Mouse (Mus musculus): ENCODE data around the gene Vps72. TPM values are rescaled to one million over a fixed set of nuclear protein-coding genes. Genes with fewer than 3 reads are reported as not detected.
A peak's percentile ranks its signal among the peaks of the same experiment; 100 is the strongest.

Vps72 gene
- 157 and 160 TPM in 2 replicates for polyA plus RNA-seq (2014; fragmentation: Nextera tagmentation; extraction: Ambion mirVana)

GRCm38 (mm10) chr3:95110911-95111726 lies at the start of gene Vps72:
Gene Vps72 (plus strand): TSS chr3:95111022.
- peak within 1 kb of the TSS; percentile 90 for H3K27ac ChIP-seq (ENCODE audit: low read depth, low read length)
- no peaks in the 10 kb centered on the region for H3K9me3 ChIP-seq (ENCODE audit: control insufficient read depth, low read length)
- peak within 1 kb of the TSS; percentile 56 for H3K9ac ChIP-seq (replicated peaks; ENCODE audit: low read depth, low read length)
- under 1% methylated on average over 54 of the region's 54 CpGs for WGBS
- ATAC-seq (ENCODE audit: low read depth), result peak; percentile 71
- H3K27me3 ChIP-seq (ENCODE audit: control insufficient read depth, insufficient read depth, low read length), result no peaks in the 10 kb centered on the region
- peaks cover 11% of the 10 kb centered on the region for H3K4me1 ChIP-seq (ENCODE audit: control insufficient read depth, insufficient read depth, low read length)
- peaks cover 9% of the 10 kb centered on the region for H3K36me3 ChIP-seq (ENCODE audit: control insufficient read depth, insufficient read depth, low read length)
- peak within 1 kb of the TSS; percentile 56 for H3K4me3 ChIP-seq (ENCODE audit: low read depth, low read length)
- peak within 1 kb of the TSS; percentile 43 for H3K4me2 ChIP-seq (ENCODE audit: low read depth, low read length)

GRCm38 (mm10) chr3:95063741-95064140 lies 47.1 kb upstream of the Vps72 start:
- Histone ChIP-seq H3K9me3 (ENCODE audit: control insufficient read depth, low read length) (no peaks in the 10 kb centered on the region), H3K4me1 (ENCODE audit: control insufficient read depth, insufficient read depth, low read length) (no peaks in the 10 kb centered on the region), H3K27me3 (ENCODE audit: control insufficient read depth, insufficient read depth, low read length) (no peaks in the 10 kb centered on the region), H3K4me2 (ENCODE audit: low read depth, low read length) (no peak overlapping the region), H3K27ac (ENCODE audit: low read depth, low read length) (no peak overlapping the region), H3K4me3 (ENCODE audit: low read depth, low read length) (no peak overlapping the region), H3K9ac (replicated peaks; ENCODE audit: low read depth, low read length) (no peak overlapping the region), H3K36me3 (ENCODE audit: control insufficient read depth, insufficient read depth, low read length) (peaks cover 86% of the 10 kb centered on the region)
- WGBS, result 95% methylated on average over 4 of the region's 4 CpGs
- no peak for ATAC-seq (ENCODE audit: low read depth)

GRCm38 (mm10) chr3:95065553-95065952 lies 45.3 kb upstream of the Vps72 start:
- no peaks in the 10 kb centered on the region for H3K27me3 ChIP-seq (ENCODE audit: control insufficient read depth, insufficient read depth, low read length)
- ATAC-seq (ENCODE audit: low read depth), result no peak
- H3K4me2 ChIP-seq (ENCODE audit: low read depth, low read length), result no peak overlapping the region
- no peaks in the 10 kb centered on the region for H3K4me1 ChIP-seq (ENCODE audit: control insufficient read depth, insufficient read depth, low read length)
- H3K9ac ChIP-seq (replicated peaks; ENCODE audit: low read depth, low read length), result no peak overlapping the region
- H3K4me3 ChIP-seq (ENCODE audit: low read depth, low read length), result no peak overlapping the region
- no peak overlapping the region for H3K27ac ChIP-seq (ENCODE audit: low read depth, low read length)
- no peaks in the 10 kb centered on the region for H3K9me3 ChIP-seq (ENCODE audit: control insufficient read depth, low read length)
- WGBS, result 78% methylated on average over 1 of the region's 1 CpGs
- H3K36me3 ChIP-seq (ENCODE audit: control insufficient read depth, insufficient read depth, low read length), result peaks cover 84% of the 10 kb centered on the region

GRCm38 (mm10) chr3:95066095-95066494 lies 44.7 kb upstream of the Vps72 start:
- WGBS, result 94% methylated on average over 6 of the region's 6 CpGs

GRCm38 (mm10) chr3:95066570-95066969 lies 44.3 kb upstream of the Vps72 start:
- H3K36me3 ChIP-seq (ENCODE audit: control insufficient read depth, insufficient read depth, low read length), result peaks cover 84% of the 10 kb centered on the region
- no peak overlapping the region for H3K4me3 ChIP-seq (ENCODE audit: low read depth, low read length)
- H3K27me3 ChIP-seq (ENCODE audit: control insufficient read depth, insufficient read depth, low read length), result no peaks in the 10 kb centered on the region
- ATAC-seq (ENCODE audit: low read depth), result no peak
- H3K9me3 ChIP-seq (ENCODE audit: control insufficient read depth, low read length), result no peaks in the 10 kb centered on the region
- no peak overlapping the region for H3K4me2 ChIP-seq (ENCODE audit: low read depth, low read length)
- no peak overlapping the region for H3K27ac ChIP-seq (ENCODE audit: low read depth, low read length)
- H3K4me1 ChIP-seq (ENCODE audit: control insufficient read depth, insufficient read depth, low read length), result no peaks in the 10 kb centered on the region
- H3K9ac ChIP-seq (replicated peaks; ENCODE audit: low read depth, low read length), result no peak overlapping the region
- 94% methylated on average over 11 of the region's 11 CpGs for WGBS

More at GRCm38 (mm10) chr3:95066095-95066494, 44.7 kb upstream of the Vps72 start:
- Histone ChIP-seq H3K4me3 (ENCODE audit: low read depth, low read length) (no peak overlapping the region), H3K27me3 (ENCODE audit: control insufficient read depth, insufficient read depth, low read length) (no peaks in the 10 kb centered on the region), H3K27ac (ENCODE audit: low read depth, low read length) (no peak overlapping the region), H3K36me3 (ENCODE audit: control insufficient read depth, insufficient read depth, low read length) (peaks cover 84% of the 10 kb centered on the region), H3K9ac (replicated peaks; ENCODE audit: low read depth, low read length) (no peak overlapping the region), H3K4me2 (ENCODE audit: low read depth, low read length) (no peak overlapping the region), H3K9me3 (ENCODE audit: control insufficient read depth, low read length) (no peaks in the 10 kb centered on the region), H3K4me1 (ENCODE audit: control insufficient read depth, insufficient read depth, low read length) (no peaks in the 10 kb centered on the region)
- ATAC-seq (ENCODE audit: low read depth), result no peak

- H3K4me3 ChIP-seq (ENCODE audit: low read depth, low read length), result no peak overlapping the region
- H3K36me3 ChIP-seq (ENCODE audit: control insufficient read depth, insufficient read depth, low read length), result peaks cover 70% of the 10 kb centered on the region
- H3K4me2 ChIP-seq (ENCODE audit: low read depth, low read length), result no peak overlapping the region
- no peaks in the 10 kb centered on the region for H3K9me3 ChIP-seq (ENCODE audit: control insufficient read depth, low read length)
- H3K27ac ChIP-seq (ENCODE audit: low read depth, low read length), result no peak overlapping the region
- H3K4me1 ChIP-seq (ENCODE audit: control insufficient read depth, insufficient read depth, low read length), result no peaks in the 10 kb centered on the region
- no peak overlapping the region for H3K9ac ChIP-seq (replicated peaks; ENCODE audit: low read depth, low read length)
- no peak for ATAC-seq (ENCODE audit: low read depth)
- WGBS, result 91% methylated on average over 2 of the region's 2 CpGs
- H3K27me3 ChIP-seq (ENCODE audit: control insufficient read depth, insufficient read depth, low read length), result no peaks in the 10 kb centered on the region
These were observed 39.2 kb upstream of the Vps72 start for GRCm38 (mm10) chr3:95071606-95072005.

- Histone ChIP-seq H3K9me3 (ENCODE audit: control insufficient read depth, low read length) (no peaks in the 10 kb centered on the region), H3K4me1 (ENCODE audit: control insufficient read depth, insufficient read depth, low read length) (no peaks in the 10 kb centered on the region), H3K36me3 (ENCODE audit: control insufficient read depth, insufficient read depth, low read length) (no peaks in the 10 kb centered on the region), H3K4me3 (ENCODE audit: low read depth, low read length) (no peak overlapping the region), H3K4me2 (ENCODE audit: low read depth, low read length) (no peak overlapping the region), H3K27me3 (ENCODE audit: control insufficient read depth, insufficient read depth, low read length) (no peaks in the 10 kb centered on the region), H3K27ac (ENCODE audit: low read depth, low read length) (no peak overlapping the region), H3K9ac (replicated peaks; ENCODE audit: low read depth, low read length) (no peak overlapping the region)
- ATAC-seq (ENCODE audit: low read depth), result no peak
- WGBS, result 93% methylated on average over 1 of the region's 1 CpGs
These were observed 22.8 kb upstream of the Vps72 start for GRCm38 (mm10) chr3:95088071-95088470.

- H3K4me1 ChIP-seq (ENCODE audit: control insufficient read depth, insufficient read depth, low read length), result peaks cover 10% of the 10 kb centered on the region
- WGBS, result 58% methylated on average over 2 of the region's 2 CpGs
- ATAC-seq (ENCODE audit: low read depth), result no peak
These were observed 10.0 kb upstream of the Vps72 start for GRCm38 (mm10) chr3:95100854-95101253.

GRCm38 (mm10) chr3:95105121-95105520 lies 5.7 kb upstream of the Vps72 start:
- no peak for ATAC-seq (ENCODE audit: low read depth)
- peak overlapping the region; percentile 93 for H3K9ac ChIP-seq (replicated peaks; ENCODE audit: low read depth, low read length)
- H3K4me1 ChIP-seq (ENCODE audit: control insufficient read depth, insufficient read depth, low read length), result peaks cover 10% of the 10 kb centered on the region
- no peaks in the 10 kb centered on the region; the same call in 1 of the 2 replicates for H3K36me3 ChIP-seq (ENCODE audit: control insufficient read depth, insufficient read depth, low read length)
- H3K27me3 ChIP-seq (ENCODE audit: control insufficient read depth, insufficient read depth, low read length), result no peaks in the 10 kb centered on the region
- no peak overlapping the region for H3K27ac ChIP-seq (ENCODE audit: low read depth, low read length)
- H3K4me3 ChIP-seq (ENCODE audit: low read depth, low read length), result peak overlapping the region; percentile 66
- peak overlapping the region; percentile 76 for H3K4me2 ChIP-seq (ENCODE audit: low read depth, low read length)
- H3K9me3 ChIP-seq (ENCODE audit: control insufficient read depth, low read length), result no peaks in the 10 kb centered on the region
- 78% methylated on average over 4 of the region's 4 CpGs for WGBS

More at GRCm38 (mm10) chr3:95100854-95101253, 10.0 kb upstream of the Vps72 start:
- H3K9me3 ChIP-seq (ENCODE audit: control insufficient read depth, low read length), result no peaks in the 10 kb centered on the region
- H3K4me2 ChIP-seq (ENCODE audit: low read depth, low read length), result no peak overlapping the region
- no peaks in the 10 kb centered on the region for H3K27me3 ChIP-seq (ENCODE audit: control insufficient read depth, insufficient read depth, low read length)
- peaks cover 7% of the 10 kb centered on the region; the same call in 1 of the 2 replicates for H3K36me3 ChIP-seq (ENCODE audit: control insufficient read depth, insufficient read depth, low read length)
- no peak overlapping the region for H3K9ac ChIP-seq (replicated peaks; ENCODE audit: low read depth, low read length)
- no peak overlapping the region for H3K4me3 ChIP-seq (ENCODE audit: low read depth, low read length)
- H3K27ac ChIP-seq (ENCODE audit: low read depth, low read length), result no peak overlapping the region

Measured in neural tube, embryonic 14.5 days (tissue).